Mouse (Mus musculus): ENCODE measurements around the gene Maml3.

DNA sequence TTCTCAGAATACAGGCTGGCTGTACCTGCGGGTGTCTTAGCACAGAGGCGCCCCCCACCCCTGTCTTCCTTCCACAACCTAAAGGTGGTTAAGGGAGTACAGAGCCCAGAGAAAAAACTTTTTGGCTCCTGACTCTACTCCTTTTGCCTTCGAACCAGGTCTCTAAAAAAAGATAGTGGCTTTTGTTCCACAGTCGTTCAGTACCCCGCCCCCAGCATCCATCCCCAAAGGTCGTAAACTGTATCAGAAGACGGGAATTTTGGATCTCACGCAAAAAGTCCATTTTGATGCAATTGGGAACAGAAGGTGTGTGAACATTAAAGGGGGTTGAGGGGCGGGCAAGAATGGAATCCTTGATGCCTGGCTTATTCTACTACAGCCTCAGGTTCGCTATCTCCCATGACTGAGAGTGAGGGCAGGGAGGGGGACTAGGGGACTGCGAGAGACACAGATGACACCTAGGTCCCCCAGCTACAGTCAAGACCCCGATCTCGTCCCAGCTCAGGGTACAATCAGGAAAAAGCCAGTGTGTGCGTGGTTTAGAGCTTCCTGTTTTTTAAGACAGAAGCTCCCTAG is 3.4 kb downstream of the Maml3 start:
- TF ChIP-seq CTCF (IDR thresholded peaks at IDR 0.05; ENCODE audit: insufficient read depth, low read depth, low read length) (no peak), POLR2A (IDR thresholded peaks at IDR 0.05; ENCODE audit: insufficient read depth, low read depth, low read length) (no peak; the same call in 1 of the 2 replicates)

Measured in olfactory bulb, adult 2 months (tissue).